Mouse (Mus musculus): ENCODE measurements around the gene Fam81b.

GRCm38 (mm10) chr13:76215397-76215796, 89.5 kb downstream of the Fam81b start:
- TF ChIP-seq CTCF (IDR thresholded peaks at IDR 0.05; ENCODE audit: extremely low read depth, insufficient read length, insufficient replicate concordance, low read depth, low read length) (no peak), POLR2A (IDR thresholded peaks at IDR 0.05; ENCODE audit: low read depth, low read length) (no peak)

All from small intestine, adult 2 months (tissue).